In genomic region chr11:8496686-8497085, GRCm38 (mm10) we compare ENCODE assay signal across 8 mouse cellular contexts.
DNase-seq lines count a peak whose midpoint lies in the region; ATAC-seq and TF ChIP-seq lines count a peak whose summit lies in the region.

No protein-coding gene starts in this region.

- peak; percentile 21 for DNase-seq in kidney, adult 11 months
- DNase-seq in kidney, adult 9 months: no peak
- DNase-seq in adrenal gland, postnatal 25 days: peak; percentile 18
- DNase-seq in gastrocnemius, adult 18-20 months (ENCODE audit: low spot score): peak; percentile 88
- peak; percentile 68 for DNase-seq in intestine, embryonic 14.5 days (ENCODE audit: low spot score)
- peak; percentile 86 for DNase-seq in lung, postnatal 0 days (ENCODE audit: low spot score)
- no peak for DNase-seq in spleen, adult 18-20 months
- DNase-seq in cerebellum, adult 8-10 months: no peak

- no peak overlapping the region for H3K9ac ChIP-seq in intestine, embryonic 14.5 days (ENCODE audit: low read length)
- no peak overlapping the region for H3K9ac ChIP-seq in lung, postnatal 0 days (replicated peaks; ENCODE audit: low read depth)

- H3K4me2 ChIP-seq in intestine, embryonic 14.5 days (ENCODE audit: low read length): no peak overlapping the region
- peak overlapping the region; percentile 29 for H3K4me2 ChIP-seq in lung, postnatal 0 days (replicated peaks; ENCODE audit: low read depth, low read length)

- H3K4me3 ChIP-seq in intestine, embryonic 14.5 days (ENCODE audit: low read depth, low read length): no peak overlapping the region
- no peak overlapping the region for H3K4me3 ChIP-seq in lung, postnatal 0 days (ENCODE audit: low read depth, low read length)

- peaks cover 22% of the 10 kb centered on the region for H3K4me1 ChIP-seq in intestine, embryonic 14.5 days (replicated peaks; ENCODE audit: control insufficient read depth, insufficient read depth, low read length)
- peaks cover 33% of the 10 kb centered on the region for H3K4me1 ChIP-seq in lung, postnatal 0 days (ENCODE audit: insufficient read depth, low read depth, low read length)

- 23% methylated on average over 5 of the region's 5 CpGs for WGBS in intestine, embryonic 14.5 days
- WGBS in lung, postnatal 0 days: 10% methylated on average over 5 of the region's 5 CpGs

- no peaks in the 10 kb centered on the region for H3K9me3 ChIP-seq in intestine, embryonic 14.5 days (ENCODE audit: control insufficient read depth, low read length)
- no peaks in the 10 kb centered on the region for H3K9me3 ChIP-seq in lung, postnatal 0 days (ENCODE audit: low read length)

- peak overlapping the region; percentile 76 for H3K27ac ChIP-seq in intestine, embryonic 14.5 days (ENCODE audit: low read depth)
- peak overlapping the region; percentile 82 for H3K27ac ChIP-seq in lung, postnatal 0 days (ENCODE audit: low read length)

- TF ChIP-seq EP300 in lung, postnatal 0 days (IDR thresholded peaks at IDR 0.05): no peak; the same call in 1 of the 2 replicates

- ATAC-seq in intestine, embryonic 14.5 days (replicated peaks; ENCODE audit: low FRiP score, low TSS enrichment, low read depth): no peak
- ATAC-seq in lung, postnatal 0 days: peak; percentile 62

- peak; percentile 47 for TF ChIP-seq CTCF in lung, postnatal 0 days (IDR thresholded peaks at IDR 0.05)

- H3K36me3 ChIP-seq in intestine, embryonic 14.5 days (ENCODE audit: control insufficient read depth, insufficient read depth, low read length): peaks cover 33% of the 10 kb centered on the region
- H3K36me3 ChIP-seq in lung, postnatal 0 days (ENCODE audit: insufficient read depth, low read length): peaks cover 11% of the 10 kb centered on the region; the same call in 1 of the 2 replicates

- no peaks in the 10 kb centered on the region for H3K27me3 ChIP-seq in intestine, embryonic 14.5 days (replicated peaks; ENCODE audit: control insufficient read depth, insufficient read depth, low read length)
- no peaks in the 10 kb centered on the region for H3K27me3 ChIP-seq in lung, postnatal 0 days (replicated peaks; ENCODE audit: insufficient read depth, low read length)

Comparison
In these comparisons a context has a peak if more than half of its experiments do, and no peak if none do; other contexts are left out.
1. DNase-seq: peak in kidney, adult 11 months (single experiment), adrenal gland, postnatal 25 days (single experiment), gastrocnemius, adult 18-20 months (single experiment), intestine, embryonic 14.5 days (single experiment) and lung, postnatal 0 days (single experiment); none in kidney, adult 9 months (single experiment), spleen, adult 18-20 months (0 of 2) and cerebellum, adult 8-10 months (single experiment).